11 mouse cellular contexts compared by ENCODE assay signal in genomic region chr11:75620136-75620780, GRCm38 (mm10). TPM values are rescaled to one million over a fixed set of nuclear protein-coding genes. Genes with fewer than 3 reads are reported as not detected.
DNase-seq lines count a peak whose midpoint lies in the region; ATAC-seq and TF ChIP-seq lines count a peak whose summit lies in the region.
"Had no signal": no experiment of that assay in that cellular context is flagged by ENCODE, and none has a peak within 500 bp of the region (broad histone marks: within the 10 kb centered on the region; RNA-seq: fewer than 3 reads in every experiment).

No protein-coding gene starts in this region.

- H3K4me3 ChIP-seq in ES-Bruce4 (ENCODE audit: low read depth, low read length): no peak overlapping the region
- H3K4me3 ChIP-seq: embryonic facial prominence, embryonic 12.5 days; limb, embryonic 15.5 days had no signal

- ATAC-seq in frontal cortex, adult (ENCODE audit: low TSS enrichment): peak; percentile 73; the same call in 1 of the 2 replicates
- no peak for ATAC-seq in monocyte, adult 5-6 weeks (replicated peaks; ENCODE audit: insufficient number of reproducible peaks, low FRiP score, low TSS enrichment, poor library complexity, severe bottlenecking)

- H3K27me3 ChIP-seq in ES-Bruce4 (ENCODE audit: control insufficient read depth, insufficient read depth, low read length, poor library complexity, severe bottlenecking): no peaks in the 10 kb centered on the region
- H3K27me3 ChIP-seq: CH12.LX; embryonic facial prominence, embryonic 12.5 days; limb, embryonic 15.5 days had no signal

- peak overlapping the region; percentile 2; the same call in 1 of the 2 replicates for H3K9ac ChIP-seq in ES-Bruce4 (ENCODE audit: low read depth, poor library complexity, severe bottlenecking)
- H3K9ac ChIP-seq: embryonic facial prominence, embryonic 12.5 days; limb, embryonic 15.5 days had no signal

- H3K36me3 ChIP-seq in ES-Bruce4 (ENCODE audit: control insufficient read depth, insufficient read depth, low read length, poor library complexity, severe bottlenecking): peaks cover 2% of the 10 kb centered on the region; the same call in 1 of the 2 replicates

- peaks cover 6% of the 10 kb centered on the region for H3K4me1 ChIP-seq in ES-Bruce4 (ENCODE audit: control insufficient read depth, insufficient read depth, low read length)
- H3K4me1 ChIP-seq: embryonic facial prominence, embryonic 12.5 days; limb, embryonic 15.5 days had no signal

- DNase-seq in frontal cortex, postnatal 10 days (ENCODE audit: low spot score in 2 of 2): no peak
- DNase-seq in cerebellum, postnatal 36 days: peak; percentile 69 to 77
- peak; percentile 33 to 35 for DNase-seq in layer of hippocampus, postnatal 14 days (ENCODE audit: low spot score in 2 of 2)
- DNase-seq in testis, postnatal 10 days (ENCODE audit: low spot score): no peak
- no peak for DNase-seq in spleen, postnatal 4 days (ENCODE audit: low spot score in 2 of 2)

- H3K27ac ChIP-seq in ES-Bruce4 (ENCODE audit: insufficient read depth, low read length): peak overlapping the region; percentile 94
- H3K27ac ChIP-seq: embryonic facial prominence, embryonic 12.5 days had no signal

- no peaks in the 10 kb centered on the region for H3K9me3 ChIP-seq in ES-Bruce4 (replicated peaks; ENCODE audit: control insufficient read depth, insufficient read depth, low read length, poor library complexity, severe bottlenecking)
- H3K9me3 ChIP-seq: embryonic facial prominence, embryonic 12.5 days; limb, embryonic 15.5 days had no signal

- no peak for TF ChIP-seq CTCF in ES-Bruce4 (IDR thresholded peaks at IDR 0.05; ENCODE audit: low read depth, low read length)

- TF ChIP-seq EP300 in ES-Bruce4 (IDR thresholded peaks at IDR 0.05; ENCODE audit: insufficient read depth, low read depth, low read length): no peak

- no peak for TF ChIP-seq POLR2A in ES-Bruce4 (IDR thresholded peaks at IDR 0.05; ENCODE audit: insufficient read depth, low read length)

RNA-seq across cellular contexts. Expression of gene Inpp5k, which starts 10.5 kb away (rescaled TPM):
- 20.5 and 22.6 TPM in 2 replicates for polyA plus RNA-seq in ES-Bruce4 (2011; ENCODE audit: insufficient read depth, insufficient read length, low read depth, missing spikeins)
- total RNA-seq in layer of hippocampus, postnatal 14 days (2021): 10 to 100 TPM; 49.7 to 58.8 TPM
- total RNA-seq in monocyte, adult 5-6 weeks (2017): 68.4 to 82.5 TPM (median 80.2 TPM) in 3 replicates

RNA-seq across cellular contexts. Expression of gene Myo1c, which starts 30.0 kb away (rescaled TPM):
- 78.7 and 82.9 TPM in 2 replicates for polyA plus RNA-seq in ES-Bruce4 (2011; ENCODE audit: insufficient read depth, insufficient read length, low read depth, missing spikeins)
- 10 to 100 TPM; 20.1 to 21.1 TPM for total RNA-seq in layer of hippocampus, postnatal 14 days (2021)
- 93.0 to 115 TPM (median 97.0 TPM) in 3 replicates for total RNA-seq in monocyte, adult 5-6 weeks (2017)

RNA-seq across cellular contexts. Expression of gene Pitpna, which starts 32.4 kb away (rescaled TPM):
- 70.5 and 71.4 TPM in 2 replicates for polyA plus RNA-seq in ES-Bruce4 (2011; ENCODE audit: insufficient read depth, insufficient read length, low read depth, missing spikeins)
- total RNA-seq in layer of hippocampus, postnatal 14 days (2021): 100 to 1,000 TPM; 312 to 321 TPM
- 113 to 174 TPM (median 147 TPM) in 3 replicates for total RNA-seq in monocyte, adult 5-6 weeks (2017)

RNA-seq across cellular contexts. Expression of gene Crk, which starts 58.8 kb away (rescaled TPM):
- 86.0 and 91.5 TPM in 2 replicates for polyA plus RNA-seq in ES-Bruce4 (2011; ENCODE audit: insufficient read depth, insufficient read length, low read depth, missing spikeins)
- 100 to 1,000 TPM; 127 to 129 TPM for total RNA-seq in layer of hippocampus, postnatal 14 days (2021)
- 101 to 126 TPM (median 121 TPM) in 3 replicates for total RNA-seq in monocyte, adult 5-6 weeks (2017)

Comparison
In these comparisons a context has a peak if more than half of its experiments do, and no peak if none do; other contexts are left out.
1. DNase-seq: peak in cerebellum, postnatal 36 days (2 of 2) and layer of hippocampus, postnatal 14 days (2 of 2); none in frontal cortex, postnatal 10 days (0 of 2), testis, postnatal 10 days (single experiment) and spleen, postnatal 4 days (0 of 2).